Mouse (Mus musculus): ENCODE measurements around the gene Rbbp8nl. TPM values are rescaled to one million over a fixed set of nuclear protein-coding genes. Genes with fewer than 3 reads are reported as not detected.

Rbbp8nl gene
- total RNA-seq (2023), result not detected

DNA sequence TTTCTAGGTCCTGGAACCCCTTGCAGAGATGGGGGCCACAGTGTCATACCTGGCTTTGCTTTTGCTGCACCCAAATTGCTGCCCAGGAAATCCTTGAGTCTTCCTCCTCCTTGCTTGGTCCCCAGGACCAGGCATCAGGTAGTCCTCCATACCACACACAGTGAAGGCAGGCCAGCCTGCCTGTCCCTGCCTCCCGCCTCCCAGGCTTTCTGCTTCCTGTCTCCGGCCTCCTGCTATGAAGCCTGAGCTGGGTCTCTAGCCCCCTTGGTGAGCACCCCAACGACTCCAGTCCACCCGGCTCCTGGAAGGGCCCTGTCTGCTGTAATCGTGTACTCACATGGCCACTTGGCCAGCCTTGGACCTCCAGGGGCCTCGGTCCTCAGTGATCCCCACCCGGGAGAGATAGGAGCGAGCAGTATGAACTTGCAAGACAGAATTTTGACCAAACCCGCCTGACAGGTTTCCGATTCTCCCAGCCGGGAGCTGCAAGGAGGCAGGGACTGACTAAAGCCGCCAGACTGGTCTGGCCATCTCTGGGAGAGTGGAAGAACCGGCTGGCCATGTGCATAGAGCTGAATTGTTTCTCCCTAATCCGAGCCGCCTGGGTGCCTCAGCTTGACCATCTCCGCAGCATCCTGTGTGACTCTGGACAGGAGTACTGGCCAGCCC, at the start of gene Rbbp8nl:
TSS of gene Rbbp8nl (minus strand) at position 440 of the 669 bp plus-strand sequence.

DNA sequence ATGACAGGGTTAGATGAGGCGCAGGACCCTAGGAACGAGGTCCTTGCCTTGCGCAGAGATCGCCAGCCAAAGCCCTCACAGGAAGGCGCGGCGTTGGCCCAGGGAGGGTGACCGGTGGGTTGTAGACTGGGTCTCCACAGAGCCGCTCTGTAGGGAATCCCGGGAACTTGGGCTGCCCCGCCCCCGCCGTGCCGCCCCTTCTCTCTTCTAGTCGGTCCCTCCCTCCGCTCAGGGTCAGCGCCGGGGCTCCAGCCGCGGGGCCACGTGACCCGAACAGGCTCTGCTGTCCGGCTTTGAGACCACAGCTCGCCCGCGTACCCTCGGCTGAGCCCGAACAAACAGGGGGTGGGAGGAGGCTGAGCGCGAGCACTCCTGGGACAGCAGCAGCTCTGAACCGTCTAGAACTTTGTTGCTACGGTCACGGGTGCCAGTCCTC, 44.9 kb upstream of the Rbbp8nl start, which contains the start of gene Gata5:
TSS of gene Gata5 (minus strand) at position 149 of the 436 bp plus-strand sequence.

DNA sequence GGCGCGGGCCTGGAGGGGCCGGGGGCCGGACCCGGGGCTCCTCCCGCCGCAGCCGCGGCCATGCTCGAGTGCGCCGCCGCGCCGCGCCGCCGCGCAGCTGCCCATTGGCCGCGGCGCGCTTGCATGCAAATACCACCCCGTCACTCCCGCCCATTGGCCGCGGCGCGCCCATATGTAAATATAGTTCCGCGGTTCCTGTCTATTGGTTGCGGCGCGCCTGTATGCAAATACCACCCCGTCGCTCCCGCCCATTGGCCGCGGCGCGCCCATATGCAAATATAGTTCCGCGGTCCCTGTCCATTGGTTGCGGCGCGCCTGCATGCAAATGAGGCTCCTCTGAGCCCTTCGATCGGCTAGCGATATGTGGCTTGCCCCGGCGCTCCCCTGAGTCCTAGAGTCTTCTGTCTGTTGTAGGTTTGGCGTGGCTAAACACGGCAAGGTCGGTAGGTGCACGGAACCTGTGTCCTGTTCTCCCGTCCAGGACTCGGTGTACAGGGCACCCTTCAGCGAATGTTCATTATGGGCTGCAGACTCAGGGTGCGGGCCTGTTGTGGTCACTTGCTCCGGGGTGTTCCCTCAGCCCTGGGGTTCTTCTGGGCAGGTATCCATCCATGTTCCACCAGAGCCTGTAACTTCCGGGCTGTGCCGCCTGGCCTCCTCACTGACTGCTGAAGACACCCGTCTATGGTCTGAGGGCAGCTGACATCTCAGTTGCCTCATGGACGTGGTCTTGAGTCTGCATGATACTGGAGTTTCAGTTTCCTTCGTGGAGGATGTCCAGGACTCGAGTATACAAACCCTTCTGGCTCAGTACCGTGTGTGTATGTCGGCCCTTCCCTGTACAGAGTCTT, 16.1 kb downstream of the Rbbp8nl start, which contains the start of gene Cables2:
TSS of gene Cables2 (minus strand) at position 103 of the 851 bp plus-strand sequence.

DNA sequence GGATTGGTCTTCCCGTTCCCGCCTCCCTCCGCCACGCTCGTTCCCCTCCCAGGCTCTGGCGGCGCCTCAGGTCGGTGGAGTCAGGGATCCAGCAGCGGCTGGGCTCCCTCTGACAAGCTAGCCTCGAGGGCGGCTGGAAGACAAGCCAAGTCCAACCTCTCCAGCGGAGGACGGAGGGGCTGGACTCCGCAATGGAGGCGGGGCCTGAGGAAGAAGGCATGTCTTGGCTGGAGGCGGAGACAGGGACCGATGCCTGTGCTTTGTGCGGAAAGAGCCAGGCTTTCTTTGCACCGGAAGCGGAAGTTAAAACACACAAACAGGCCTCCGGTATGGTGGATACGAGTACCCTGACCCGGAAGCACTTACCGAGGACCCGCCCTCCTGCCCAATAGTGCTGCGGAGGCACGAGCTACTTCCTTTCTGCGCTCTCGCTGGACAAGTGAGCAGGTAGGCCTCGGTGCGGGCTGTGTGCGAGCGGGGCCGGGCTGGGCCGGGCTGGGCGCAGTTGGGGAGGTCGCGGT, 32.6 kb downstream of the Rbbp8nl start, which contains the start of gene Rps21:
TSS of gene Rps21 (plus strand) at position 377 of the 521 bp plus-strand sequence.

Other genes starting within 250 kb of the Rbbp8nl start
- gene Psma7, start 247.4 kb downstream of the Rbbp8nl start, total RNA-seq (2023), result 143 TPM
- 6.9 TPM for gene Ss18l1, start 247.4 kb downstream of the Rbbp8nl start, total RNA-seq (2023)
- gene Mtg2, start 219.3 kb downstream of the Rbbp8nl start, total RNA-seq (2023), result 22.3 TPM
- not detected for gene Hrh3, start 185.4 kb downstream of the Rbbp8nl start, total RNA-seq (2023)
- 31.3 TPM for gene Osbpl2, start 170.6 kb downstream of the Rbbp8nl start, total RNA-seq (2023)
- 132 TPM for gene Adrm1, start 118.4 kb downstream of the Rbbp8nl start, total RNA-seq (2023)
- 0.65 TPM for gene Lama5, start 64.0 kb downstream of the Rbbp8nl start, total RNA-seq (2023)
- 2,598 TPM for gene Rps21, start 32.5 kb downstream of the Rbbp8nl start, total RNA-seq (2023)
- 41.5 TPM for gene Cables2, start 16.4 kb downstream of the Rbbp8nl start, total RNA-seq (2023)
- not detected for gene Gata5, start 44.8 kb upstream of the Rbbp8nl start, total RNA-seq (2023)
- gene Slco4a1, start 166.4 kb upstream of the Rbbp8nl start, total RNA-seq (2023), result 3.1 TPM
- gene Ntsr1, start 210.1 kb upstream of the Rbbp8nl start, total RNA-seq (2023), result not detected